In genomic region chr14:10882759-10883158, GRCm38 (mm10) we compare ENCODE assay signal across 16 mouse cellular contexts.
"Had no signal": no experiment of that assay in that cellular context is flagged by ENCODE, and none has a peak within 500 bp of the region (broad histone marks: within the 10 kb centered on the region; RNA-seq: fewer than 3 reads in every experiment).

No protein-coding gene starts in this region.

- H3K27me3 ChIP-seq: liver, embryonic 13.5 days; neural tube, embryonic 13.5 days had no signal

- H3K36me3 ChIP-seq: liver, embryonic 13.5 days; neural tube, embryonic 13.5 days had no signal

- H3K27ac ChIP-seq: kidney, postnatal 0 days; layer of hippocampus, adult 2 months; left cerebral cortex, adult 2 months; liver, embryonic 13.5 days; macrophage; neural tube, embryonic 13.5 days had no signal

- H3K4me3 ChIP-seq: layer of hippocampus, adult 2 months; left cerebral cortex, adult 2 months; liver, embryonic 13.5 days; myocyte; neural tube, embryonic 13.5 days had no signal

- H3K4me2 ChIP-seq: liver, embryonic 13.5 days; neural tube, embryonic 13.5 days had no signal

- H3K9ac ChIP-seq: liver, embryonic 13.5 days; neural tube, embryonic 13.5 days had no signal

- DNase-seq: kidney, adult 18-20 months; kidney, postnatal 25 days; layer of hippocampus, adult 9-11 months; layer of hippocampus, postnatal 36 days; liver, embryonic 13.5 days; lung, adult 2 months; retina, postnatal 1 day; thymus, adult 18-20 months; thymus, postnatal 36 days had no signal

- H3K4me1 ChIP-seq: liver, embryonic 13.5 days; neural tube, embryonic 13.5 days had no signal

- H3K9me3 ChIP-seq: liver, embryonic 13.5 days; neural tube, embryonic 13.5 days had no signal

- ATAC-seq: intestine, embryonic 16.5 days had no signal
